Mouse (Mus musculus): Measurements from ENCODE around the gene Rabl2.

Gene Rabl2

GRCm38 (mm10) chr15:89550506-89550905, 41.2 kb downstream of the Rabl2 start:
- DNase-seq (ENCODE audit: low read depth) = no peak

GRCm38 (mm10) chr15:89548837-89549236, 42.9 kb downstream of the Rabl2 start:
- no peak for DNase-seq (ENCODE audit: low read depth)

GRCm38 (mm10) chr15:89547824-89548601, 43.7 kb downstream of the Rabl2 start:
- no peak for DNase-seq (ENCODE audit: low read depth)

DNA sequence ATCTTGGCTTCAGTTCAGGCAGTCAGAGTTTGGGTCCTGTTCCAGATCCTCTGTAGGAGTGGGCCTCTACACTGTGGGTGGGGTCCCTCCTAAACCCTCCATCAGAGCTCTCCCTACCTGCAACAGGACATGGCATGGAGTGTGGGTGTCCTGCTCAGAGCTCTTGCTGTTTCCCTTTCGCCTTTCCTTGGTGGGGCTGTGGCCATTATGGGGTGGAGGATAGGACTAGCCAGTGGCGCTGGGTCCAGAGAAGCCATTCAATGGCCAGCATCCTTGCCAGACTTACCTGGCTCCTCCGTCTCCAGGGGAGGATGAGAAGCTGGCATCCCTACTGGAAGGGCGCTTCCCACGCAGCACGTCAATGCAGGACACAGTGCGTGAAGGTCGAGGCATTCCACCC, 44.4 kb downstream of the Rabl2 start:
- DNase-seq (ENCODE audit: low read depth) = no peak

- DNase-seq (ENCODE audit: low read depth) = no peak
Measured at GRCm38 (mm10) chr15:89544171-89544570, 47.6 kb downstream of the Rabl2 start.

GRCm38 (mm10) chr15:89533843-89534207, 57.9 kb downstream of the Rabl2 start:
- no peak for DNase-seq (ENCODE audit: low read depth)

DNA sequence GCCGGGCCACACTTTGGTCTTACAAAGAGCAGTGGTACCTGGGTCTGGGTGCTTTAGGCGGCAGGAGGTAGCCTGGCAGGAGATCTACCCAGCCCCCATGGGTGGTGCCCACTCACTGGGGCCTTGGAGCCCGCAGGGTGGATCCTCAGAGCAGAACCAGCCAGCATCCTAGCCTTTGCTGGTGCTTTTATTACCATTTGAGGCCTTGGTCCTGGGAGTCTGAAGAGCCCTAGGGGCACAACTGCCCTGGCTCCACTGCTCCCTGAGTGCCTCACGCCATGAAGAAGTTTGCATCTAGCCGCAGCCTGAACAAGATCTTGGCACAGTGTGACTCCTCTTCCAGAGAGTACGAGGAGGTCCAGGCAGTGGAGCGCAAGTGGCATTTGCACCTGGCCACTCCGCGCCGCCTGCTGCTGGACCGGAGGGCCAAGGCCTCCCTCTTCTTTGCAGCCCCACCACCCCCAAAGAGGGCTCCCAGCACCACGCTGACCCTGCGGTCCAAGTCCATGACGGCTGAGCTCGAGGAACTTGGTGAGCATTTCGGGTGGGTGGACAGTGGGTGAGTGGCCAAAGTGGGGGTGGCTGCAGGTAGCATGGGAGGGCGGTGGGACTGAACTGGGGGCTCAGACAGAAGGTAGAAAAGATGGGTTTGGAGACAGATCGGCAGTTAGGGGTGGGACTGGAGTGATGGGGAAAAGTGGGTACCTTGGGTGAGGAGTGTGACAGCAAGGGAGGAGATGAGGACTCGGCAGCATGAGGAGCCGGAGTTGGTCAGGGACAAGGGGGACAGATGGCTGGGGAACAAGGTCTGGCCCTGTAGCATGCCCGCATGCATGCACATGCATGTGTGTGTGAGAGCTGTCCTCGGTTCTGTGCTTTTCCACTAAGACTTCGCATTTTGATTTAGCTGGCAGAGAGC, 58.5 kb downstream of the Rabl2 start:
- no peak for DNase-seq (ENCODE audit: low read depth)
